Mouse (Mus musculus): Measurements from ENCODE around the gene Thnsl2.

Gene Thnsl2

GRCm38 (mm10) chr6:71133559-71133958, 10.7 kb downstream of the Thnsl2 start:
- no peak for DNase-seq (ENCODE audit: low spot score in 2 of 2)

GRCm38 (mm10) chr6:71131038-71131437, 13.2 kb downstream of the Thnsl2 start:
- no peak for DNase-seq (ENCODE audit: low spot score in 2 of 2)

- DNase-seq (ENCODE audit: low spot score in 2 of 2): no peak
Observed at GRCm38 (mm10) chr6:71130269-71130668, 14.0 kb downstream of the Thnsl2 start.

GRCm38 (mm10) chr6:71129071-71129470, 15.2 kb downstream of the Thnsl2 start:
- DNase-seq (ENCODE audit: low spot score in 2 of 2): no peak

- DNase-seq (ENCODE audit: low spot score in 2 of 2): no peak
Observed at GRCm38 (mm10) chr6:71126290-71126689, 17.9 kb downstream of the Thnsl2 start.

GRCm38 (mm10) chr6:71125043-71125893, 19.0 kb downstream of the Thnsl2 start:
- DNase-seq (ENCODE audit: low spot score in 2 of 2): peak; percentile 32 to 69

GRCm38 (mm10) chr6:71119577-71120254, 24.5 kb downstream of the Thnsl2 start:
- DNase-seq (ENCODE audit: low spot score in 2 of 2): no peak

GRCm38 (mm10) chr6:71111419-71112113, 32.7 kb downstream of the Thnsl2 start:
- no peak for DNase-seq (ENCODE audit: low spot score in 2 of 2)

GRCm38 (mm10) chr6:71106170-71106945, 37.9 kb downstream of the Thnsl2 start:
- no peak for DNase-seq (ENCODE audit: low spot score in 2 of 2)

GRCm38 (mm10) chr6:71096126-71096525, 48.1 kb downstream of the Thnsl2 start:
- no peak for DNase-seq (ENCODE audit: low spot score in 2 of 2)

GRCm38 (mm10) chr6:71094693-71095092, 49.5 kb downstream of the Thnsl2 start:
- DNase-seq (ENCODE audit: low spot score in 2 of 2): no peak

- no peak for DNase-seq (ENCODE audit: low spot score in 2 of 2)
Observed at GRCm38 (mm10) chr6:71093686-71094085, 50.6 kb downstream of the Thnsl2 start.

GRCm38 (mm10) chr6:71090475-71090874, 53.8 kb downstream of the Thnsl2 start:
- DNase-seq (ENCODE audit: low spot score in 2 of 2): no peak

- no peak for DNase-seq (ENCODE audit: low spot score in 2 of 2)
Observed at GRCm38 (mm10) chr6:71089735-71090134, 54.5 kb downstream of the Thnsl2 start.

- no peak for DNase-seq (ENCODE audit: low spot score in 2 of 2)
Observed at GRCm38 (mm10) chr6:71088992-71089391, 55.2 kb downstream of the Thnsl2 start.

- no peak for DNase-seq (ENCODE audit: low spot score in 2 of 2)
Observed at GRCm38 (mm10) chr6:71083441-71083840, 60.8 kb downstream of the Thnsl2 start.

GRCm38 (mm10) chr6:71082084-71082483, 62.2 kb downstream of the Thnsl2 start:
- no peak for DNase-seq (ENCODE audit: low spot score in 2 of 2)

- no peak for DNase-seq (ENCODE audit: low spot score in 2 of 2)
Observed at GRCm38 (mm10) chr6:71081230-71081629, 63.0 kb downstream of the Thnsl2 start.
